In the genomic region with DNA sequence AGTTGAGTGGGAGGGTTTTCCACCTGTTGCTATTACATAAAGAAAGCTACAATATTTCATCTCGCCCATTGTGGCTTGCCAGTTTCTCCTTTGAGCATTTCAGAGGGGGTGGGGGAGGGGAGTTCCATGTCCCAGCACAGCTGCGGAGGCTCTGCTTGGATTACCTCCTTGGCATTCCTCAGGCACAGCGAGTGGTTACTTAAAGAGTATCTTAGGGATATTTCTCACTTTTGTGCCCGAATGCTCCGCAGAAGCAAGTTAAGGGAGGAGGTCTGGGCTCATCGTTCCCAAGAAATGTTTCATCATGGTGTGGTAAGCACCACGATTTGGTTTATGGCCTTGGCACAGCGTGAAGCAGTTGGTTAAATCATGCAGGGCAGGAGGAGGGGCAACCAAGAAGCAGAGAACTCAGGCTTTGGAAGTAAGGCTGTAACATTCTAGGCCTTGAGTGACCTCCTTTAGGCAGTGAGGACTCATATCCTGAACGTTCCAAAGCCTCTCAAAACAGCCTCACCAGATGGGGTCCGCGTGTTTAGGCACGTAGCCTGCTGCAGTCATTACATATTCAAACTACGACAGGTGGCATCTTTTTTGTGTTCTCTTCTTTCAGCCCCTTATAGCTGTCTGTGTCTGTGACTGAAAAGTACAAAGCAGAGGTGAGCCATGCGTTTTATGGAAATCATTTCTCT, we compare ENCODE assay signal across 8 mouse cellular contexts. TPM values are rescaled to one million over a fixed set of nuclear protein-coding genes. Genes with fewer than 3 reads are reported as not detected.
DNase-seq lines count a peak whose midpoint lies in the region; ATAC-seq and TF ChIP-seq lines count a peak whose summit lies in the region.

No protein-coding gene starts in this region.

- no peaks in the 10 kb centered on the region for H3K27me3 ChIP-seq in forebrain, embryonic 14.5 days (replicated peaks; ENCODE audit: control insufficient read depth, insufficient read depth, low read length)
- H3K27me3 ChIP-seq in limb, embryonic 14.5 days (ENCODE audit: control insufficient read depth, insufficient read depth, low read length) = no peaks in the 10 kb centered on the region

- no peaks in the 10 kb centered on the region for H3K36me3 ChIP-seq in forebrain, embryonic 14.5 days (ENCODE audit: control insufficient read depth, insufficient read depth, low read length)
- H3K36me3 ChIP-seq in limb, embryonic 14.5 days (ENCODE audit: control insufficient read depth, insufficient read depth, low read length) = no peaks in the 10 kb centered on the region

- 0 out of 2 replicates have a peak, but pooled peaks have one; percentile 12 for ATAC-seq in forebrain, embryonic 14.5 days
- peak; percentile 68 for ATAC-seq in limb, embryonic 14.5 days (ENCODE audit: low FRiP score, low read depth)

- H3K9ac ChIP-seq in forebrain, embryonic 14.5 days (ENCODE audit: low read length) = no peak overlapping the region
- no peak overlapping the region for H3K9ac ChIP-seq in limb, embryonic 14.5 days (ENCODE audit: low read depth, low read length, severe bottlenecking)

- no peak for TF ChIP-seq POLR2A in limb, embryonic 14.5 days (IDR thresholded peaks at IDR 0.05; ENCODE audit: borderline replicate concordance, extremely low read depth, insufficient read depth, insufficient read length)

- H3K9me3 ChIP-seq in forebrain, embryonic 14.5 days (replicated peaks; ENCODE audit: control insufficient read depth, low read length) = no peaks in the 10 kb centered on the region
- H3K9me3 ChIP-seq in limb, embryonic 14.5 days (ENCODE audit: control insufficient read depth, low read length) = no peaks in the 10 kb centered on the region

- H3K4me3 ChIP-seq in forebrain, embryonic 14.5 days (ENCODE audit: low read depth, low read length) = no peak overlapping the region
- H3K4me3 ChIP-seq in limb, embryonic 14.5 days (replicated peaks; ENCODE audit: low read length) = no peak overlapping the region

- H3K4me1 ChIP-seq in forebrain, embryonic 14.5 days (ENCODE audit: control insufficient read depth, insufficient read depth, low read length) = no peaks in the 10 kb centered on the region; the same call in 1 of the 2 replicates
- H3K4me1 ChIP-seq in limb, embryonic 14.5 days (ENCODE audit: control insufficient read depth, insufficient read depth, low read length) = peaks cover 12% of the 10 kb centered on the region; the same call in 1 of the 2 replicates

- H3K4me2 ChIP-seq in forebrain, embryonic 14.5 days (ENCODE audit: low read length) = no peak overlapping the region
- H3K4me2 ChIP-seq in limb, embryonic 14.5 days (replicated peaks; ENCODE audit: low read depth, low read length, severe bottlenecking) = peak overlapping the region; percentile 35

- no peak overlapping the region for H3K27ac ChIP-seq in forebrain, embryonic 14.5 days (ENCODE audit: low read depth, low read length)
- H3K27ac ChIP-seq in limb, embryonic 14.5 days (replicated peaks; ENCODE audit: low read depth, low read length) = peak overlapping the region; percentile 6; the same call in 1 of the 2 replicates

- DNase-seq in kidney, adult 11 months = peak; percentile 30
- DNase-seq in kidney, postnatal 10 days = no peak
- DNase-seq in R1 (ENCODE audit: low read depth, low spot score) = peak; percentile 39
- peak; percentile 42 for DNase-seq in forebrain, embryonic 14.5 days (ENCODE audit: low spot score)
- DNase-seq in limb, embryonic 14.5 days (ENCODE audit: low spot score) = peak; percentile 58
- DNase-seq in layer of hippocampus, adult 9-11 months = no peak
- no peak for DNase-seq in layer of hippocampus, adult 9-10 months (ENCODE audit: low spot score)
- DNase-seq in cerebellum, postnatal 25 days = no peak

- WGBS in forebrain, embryonic 14.5 days = 18% methylated on average over 14 of the region's 14 CpGs
- WGBS in limb, embryonic 14.5 days = 10% methylated on average over 14 of the region's 14 CpGs

RNA-seq across cellular contexts. Expression of a gene that starts 43.9 kb away (rescaled TPM):
- polyA plus RNA-seq in forebrain, embryonic 14.5 days (2014; fragmentation: Nextera tagmentation; extraction: Ambion mirVana) = 1.2 and 2.2 TPM in 2 replicates
- polyA plus RNA-seq in limb, embryonic 14.5 days (2012; rRNA removed) = 29.6 and 34.1 TPM in 2 replicates
- 10.9 and 16.5 TPM in 2 replicates for polyA plus RNA-seq in limb, embryonic 14.5 days (2014; fragmentation: Nextera tagmentation; extraction: Ambion mirVana)

Comparison
In these comparisons a context has a peak if more than half of its experiments do, and no peak if none do; other contexts are left out.
1. DNase-seq: peak in kidney, adult 11 months (single experiment), R1 (single experiment), forebrain, embryonic 14.5 days (single experiment) and limb, embryonic 14.5 days (single experiment); none in kidney, postnatal 10 days (single experiment), layer of hippocampus, adult 9-11 months (single experiment), layer of hippocampus, adult 9-10 months (single experiment) and cerebellum, postnatal 25 days (0 of 2).